Mouse (Mus musculus): ENCODE measurements around the gene Cdh12. TPM values are rescaled to one million over a fixed set of nuclear protein-coding genes. Genes with fewer than 3 reads are reported as not detected.
"Not testable (repeated sequence)": the region's sequence is repeated elsewhere in the genome, so short reads cannot be mapped to it uniquely, and the experiment has no call there.

The Cdh12 gene
- total RNA-seq, 2 experiments from 2014 or later, result 41.7 to 50.3 TPM

DNA sequence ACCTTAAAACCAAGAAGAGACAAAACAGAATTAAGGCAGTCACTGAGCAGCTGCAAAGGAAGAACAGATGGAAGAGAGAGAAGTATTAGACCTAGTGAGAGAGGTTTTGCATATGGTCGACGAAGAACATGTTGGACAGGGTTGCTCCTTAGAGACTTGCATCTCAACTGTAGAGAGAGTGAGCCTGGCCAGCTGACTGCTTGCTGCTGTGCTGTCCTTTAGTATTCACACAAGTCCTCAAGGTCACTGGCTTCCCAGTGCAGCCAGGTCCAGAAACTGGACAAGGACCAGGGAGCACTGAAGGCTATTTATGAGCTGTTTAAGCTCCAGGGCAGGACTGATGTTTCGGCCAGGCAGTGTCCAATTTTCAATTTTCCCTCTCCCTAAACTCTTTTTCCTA, 559.9 kb downstream of the Cdh12 start:
- intact Hi-C loops (cut with DNase I), result no loop called here
- no peak for DNase-seq (ENCODE audit: low spot score in 2 of 2)

DNA sequence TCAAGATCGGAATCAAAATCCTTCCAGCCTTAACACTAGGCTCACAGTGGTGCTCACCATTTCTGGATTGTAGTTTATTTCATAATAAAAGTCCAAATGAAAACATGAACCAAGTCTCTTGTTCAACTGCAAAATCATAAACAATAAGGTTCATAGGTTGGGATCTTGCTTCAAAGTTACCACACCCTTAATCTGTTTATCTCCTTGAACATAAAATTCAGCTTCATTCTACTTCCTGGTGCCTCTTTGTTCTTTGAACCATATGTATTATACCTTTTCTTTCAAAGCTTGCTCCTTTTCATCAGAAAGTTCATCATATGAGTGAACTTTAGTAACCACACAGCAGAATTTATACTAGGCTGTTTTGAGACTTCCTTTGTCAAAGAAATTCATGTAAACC, 614.6 kb downstream of the Cdh12 start:
- no peak for DNase-seq (ENCODE audit: low spot score in 2 of 2)
- intact Hi-C loops (cut with DNase I), result no loop called here

DNA sequence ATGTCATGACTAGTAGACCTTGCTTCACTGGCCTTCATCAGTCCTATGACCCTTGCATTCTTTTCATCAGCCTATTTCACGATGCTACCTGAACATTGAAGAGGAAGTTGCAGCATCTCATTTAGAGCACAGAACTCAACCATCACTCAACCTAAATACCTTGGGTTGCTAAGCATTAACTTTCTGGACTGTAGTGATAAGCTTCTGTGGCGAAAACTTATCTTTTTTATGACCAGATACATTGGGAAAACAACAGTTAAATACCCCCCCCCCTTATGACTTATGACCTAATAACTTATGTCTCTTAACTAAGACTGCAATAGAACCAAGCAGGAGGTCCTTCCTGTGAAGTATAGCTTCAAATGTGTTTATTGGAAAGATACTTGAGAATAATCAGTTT, 620.2 kb downstream of the Cdh12 start:
- intact Hi-C loops (cut with DNase I), result no loop called here
- no peak for DNase-seq (ENCODE audit: low spot score in 2 of 2)

DNA sequence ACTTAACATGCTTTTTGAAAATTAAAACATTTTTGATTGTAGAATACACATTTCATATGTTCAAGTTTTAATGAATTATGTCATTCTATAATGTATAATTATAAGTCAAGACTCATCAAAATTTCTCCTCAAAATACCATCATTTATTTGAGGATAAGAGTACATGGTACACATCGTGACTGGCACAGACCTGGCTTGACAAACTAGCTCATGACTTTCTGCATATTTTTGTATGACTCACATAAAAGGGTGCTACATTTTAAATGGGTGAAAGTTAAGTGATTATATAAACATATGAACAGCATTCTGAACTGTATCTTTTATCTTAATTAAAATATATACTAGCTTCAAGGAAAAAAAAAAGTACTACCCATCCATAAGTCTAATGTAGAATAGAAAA, 643.8 kb downstream of the Cdh12 start:
- intact Hi-C loops (cut with DNase I), result no loop called here
- DNase-seq (ENCODE audit: low spot score in 2 of 2), result peak in 1 of 2 experiments; percentile 44

DNA sequence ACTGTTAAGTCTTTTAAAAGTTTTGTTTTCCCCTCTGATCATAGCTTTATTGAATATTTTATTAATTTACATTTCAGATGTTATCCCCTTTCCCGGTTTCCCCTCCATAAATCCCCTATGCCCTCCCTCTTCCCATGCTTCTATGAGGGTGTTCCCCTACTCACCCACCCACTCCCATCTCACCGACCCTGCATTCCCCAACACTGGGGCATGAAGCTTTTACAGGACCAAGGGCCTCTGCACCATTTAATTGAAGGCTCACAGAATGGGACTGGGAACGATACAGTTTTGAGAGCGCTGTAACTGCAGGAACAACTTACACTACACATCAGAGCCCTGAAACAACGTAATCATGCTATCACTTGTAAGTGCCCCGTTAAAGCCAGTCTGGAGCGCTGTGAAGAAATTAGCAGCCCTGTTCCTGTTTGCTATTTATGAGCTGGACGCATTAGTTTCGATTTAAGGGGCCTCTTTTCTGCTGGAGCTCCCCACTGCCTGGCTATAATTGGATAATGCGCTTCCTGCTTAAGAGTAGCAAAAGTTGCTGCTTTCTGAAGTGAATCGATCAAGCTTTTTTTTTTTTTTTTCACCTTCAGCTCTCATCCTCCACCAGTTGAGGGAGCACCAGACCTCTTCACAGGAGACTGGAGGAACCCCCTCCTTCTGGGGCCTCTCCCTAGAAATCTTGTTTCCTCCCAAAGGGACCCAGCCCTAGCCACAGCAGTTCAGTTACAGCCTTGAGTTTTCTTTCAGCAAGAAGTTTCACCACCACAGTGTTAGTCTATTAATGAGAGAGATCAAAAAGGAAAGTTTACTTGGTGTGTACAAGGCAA, 660.2 kb downstream of the Cdh12 start:
- intact Hi-C loops (cut with DNase I), result loop anchor here (2.0 kb wide), 1 partner anchor 296 kb away; no protein-coding TSS in a partner anchor
- DNase-seq (ENCODE audit: low spot score in 2 of 2), result peak in 1 of 2 experiments; percentile 37

DNA sequence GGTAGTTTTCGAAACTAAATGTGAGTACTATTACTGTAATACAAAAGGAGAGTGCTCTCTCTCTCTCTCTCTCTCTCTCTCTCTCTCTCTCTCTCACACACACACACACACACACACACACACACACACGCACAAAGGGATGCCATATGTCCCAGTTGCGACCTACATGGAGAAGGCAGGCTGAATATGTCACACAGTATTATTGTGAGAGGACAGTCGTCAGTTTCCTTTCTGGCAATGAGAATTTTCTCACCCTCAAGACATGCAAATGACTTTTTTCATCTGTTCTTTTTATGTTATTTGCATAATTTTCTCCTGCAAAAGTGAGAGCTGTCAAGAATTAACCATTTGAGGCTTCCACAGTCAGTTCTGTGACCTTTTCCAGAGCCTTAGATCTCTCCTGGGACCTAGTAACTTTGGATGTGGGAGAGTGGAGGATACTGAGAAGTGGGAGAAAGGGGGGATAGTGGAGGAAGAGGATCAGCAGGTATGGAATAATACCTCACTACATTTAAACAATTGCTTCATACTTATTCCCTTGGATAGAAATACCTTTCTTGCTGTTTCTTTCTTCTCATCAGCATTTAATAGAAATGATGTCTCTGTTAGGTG, 660.9 kb downstream of the Cdh12 start:
- intact Hi-C loops (cut with DNase I), result loop anchor here (2.0 kb wide), 1 partner anchor 295 kb away; no protein-coding TSS in a partner anchor
- DNase-seq (ENCODE audit: low spot score in 2 of 2), result peak in 1 of 2 experiments; percentile 69

DNA sequence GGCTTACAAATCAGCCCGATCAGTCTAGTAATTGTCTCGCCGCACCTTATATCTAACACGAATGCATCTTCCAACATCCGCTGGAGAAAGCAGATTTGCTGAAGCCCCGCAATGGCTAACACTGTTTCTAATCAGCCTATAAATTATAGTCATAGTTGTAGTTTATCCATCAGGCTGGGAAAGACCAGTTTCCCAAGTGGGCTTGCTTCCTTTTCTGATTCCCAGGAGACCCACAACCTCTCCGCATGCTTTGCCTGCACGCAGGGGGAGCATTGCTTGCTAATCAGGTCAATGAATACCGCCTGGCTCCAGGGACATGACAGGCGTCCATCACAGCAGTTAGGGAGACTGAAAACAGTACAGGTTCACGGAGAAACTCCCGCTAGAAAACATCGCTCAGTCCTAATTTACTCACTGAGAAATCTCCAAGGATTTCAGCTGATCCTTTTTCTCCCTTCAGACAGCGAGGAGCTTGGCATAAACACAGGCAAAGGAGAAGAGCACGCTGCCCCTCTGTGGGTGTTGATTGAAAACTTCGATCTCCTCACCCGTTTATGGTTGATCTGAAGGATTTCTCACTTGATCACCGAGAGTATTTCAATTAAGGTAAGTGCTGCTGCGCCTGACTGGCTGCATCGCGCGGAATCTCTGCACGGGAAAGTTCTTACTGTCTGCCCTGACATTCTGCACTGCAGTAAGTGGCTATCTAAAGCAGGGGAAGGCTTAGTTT, 662.0 kb downstream of the Cdh12 start:
- peak; percentile 35 to 36 for DNase-seq (ENCODE audit: low spot score in 2 of 2)
- intact Hi-C loops (cut with DNase I), result no loop called here

DNA sequence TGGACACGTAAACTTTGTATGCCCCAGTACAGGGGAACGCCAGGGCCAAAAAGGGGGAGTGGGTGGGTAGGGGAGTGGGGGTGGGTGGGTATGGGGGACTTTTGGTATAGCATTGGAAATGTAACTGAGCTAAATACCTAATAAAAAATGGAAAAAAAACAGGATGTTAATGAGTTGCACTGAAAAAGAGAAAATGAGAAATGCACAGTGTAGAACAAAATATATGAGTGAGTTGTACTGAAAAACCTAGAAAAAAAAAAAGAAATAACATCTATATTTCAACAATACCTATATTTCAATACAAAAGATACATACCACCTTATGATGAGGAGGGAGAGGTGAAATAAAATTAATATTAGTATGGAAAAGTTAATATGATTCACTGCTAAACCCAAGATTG, 665.7 kb downstream of the Cdh12 start:
- intact Hi-C loops (cut with DNase I); DNase-seq (ENCODE audit: low spot score in 2 of 2): not testable (repeated sequence)

DNA sequence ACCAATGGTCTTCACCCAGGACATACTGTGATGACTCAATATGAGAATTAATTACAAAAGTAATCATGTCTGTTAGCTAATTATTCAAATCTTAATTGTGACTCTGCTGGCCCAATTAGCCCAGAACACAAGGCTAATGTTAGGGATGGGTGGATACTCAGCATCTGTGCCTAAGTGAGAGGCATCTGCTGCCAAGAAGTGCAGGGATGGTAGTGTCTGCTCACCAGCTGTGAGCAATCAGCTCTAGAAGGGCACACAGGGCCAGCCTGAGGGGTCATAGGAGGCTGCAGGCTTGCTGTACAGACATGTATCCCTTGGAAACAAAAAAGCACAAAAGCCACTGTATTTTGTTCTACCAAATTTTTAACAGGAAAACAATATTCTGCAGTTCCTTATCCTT, 681.6 kb downstream of the Cdh12 start:
- no peak for DNase-seq (ENCODE audit: low spot score in 2 of 2)
- intact Hi-C loops (cut with DNase I), result no loop called here

DNA sequence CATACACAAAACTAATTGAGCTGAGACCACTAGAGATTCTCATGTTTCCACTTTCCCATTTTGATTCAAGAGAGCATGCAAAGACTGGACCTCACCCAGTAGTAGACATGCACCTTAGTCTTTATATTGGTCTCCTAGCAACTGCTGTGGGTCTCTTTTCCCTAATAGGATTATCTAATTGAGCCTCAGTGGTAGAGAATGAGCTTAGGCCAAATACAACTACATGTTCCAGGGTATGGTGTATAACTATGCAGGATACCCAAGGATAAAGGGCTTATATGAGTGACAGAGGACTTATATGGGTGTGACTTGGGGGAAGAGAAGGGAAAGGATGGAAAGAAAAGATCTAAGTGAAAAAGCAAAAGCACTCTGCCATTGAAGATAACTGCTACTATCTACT, 683.9 kb downstream of the Cdh12 start:
- intact Hi-C loops (cut with DNase I), result no loop called here
- DNase-seq (ENCODE audit: low spot score in 2 of 2), result no peak

DNA sequence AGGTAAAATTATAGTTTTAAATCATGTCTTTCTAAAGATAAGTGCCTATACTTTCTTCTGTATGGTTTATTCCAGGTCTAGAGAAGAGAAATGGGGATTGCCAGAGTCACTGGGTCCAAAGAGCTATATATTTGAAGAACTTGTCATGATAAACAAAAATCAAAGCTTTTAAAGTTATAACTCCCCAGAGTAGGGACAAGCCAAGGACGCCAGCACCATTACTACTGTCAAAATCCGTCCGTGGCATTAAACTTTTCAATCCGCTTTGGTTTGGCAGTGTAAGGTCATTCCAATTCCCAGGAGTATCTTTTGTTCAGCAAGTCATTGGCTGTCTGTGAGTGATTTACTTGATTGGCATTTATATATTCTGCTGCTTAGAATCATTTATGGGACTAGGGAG, 697.8 kb downstream of the Cdh12 start:
- intact Hi-C loops (cut with DNase I), result no loop called here
- no peak for DNase-seq (ENCODE audit: low spot score in 2 of 2)

DNA sequence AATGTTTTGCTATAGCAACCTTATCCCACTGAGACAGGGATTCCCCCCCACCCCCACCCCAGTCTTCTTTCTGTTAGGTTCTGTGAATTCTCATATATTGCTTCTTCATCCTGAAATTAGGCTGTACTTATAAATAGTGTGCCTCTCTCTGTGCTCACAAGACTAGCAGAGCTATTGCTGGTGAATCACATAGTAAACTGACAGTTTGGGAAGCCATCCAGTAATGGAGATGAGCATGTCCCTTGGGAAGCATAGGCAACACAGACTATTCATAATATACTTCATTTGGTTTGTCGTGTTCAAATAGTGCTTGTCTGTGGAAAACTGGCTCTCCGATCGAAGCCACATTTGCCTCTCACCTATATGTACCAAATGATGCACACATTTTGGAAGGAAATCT, 704.5 kb downstream of the Cdh12 start:
- intact Hi-C loops (cut with DNase I), result no loop called here
- peak in 1 of 2 experiments; percentile 65 for DNase-seq (ENCODE audit: low spot score in 2 of 2)

DNA sequence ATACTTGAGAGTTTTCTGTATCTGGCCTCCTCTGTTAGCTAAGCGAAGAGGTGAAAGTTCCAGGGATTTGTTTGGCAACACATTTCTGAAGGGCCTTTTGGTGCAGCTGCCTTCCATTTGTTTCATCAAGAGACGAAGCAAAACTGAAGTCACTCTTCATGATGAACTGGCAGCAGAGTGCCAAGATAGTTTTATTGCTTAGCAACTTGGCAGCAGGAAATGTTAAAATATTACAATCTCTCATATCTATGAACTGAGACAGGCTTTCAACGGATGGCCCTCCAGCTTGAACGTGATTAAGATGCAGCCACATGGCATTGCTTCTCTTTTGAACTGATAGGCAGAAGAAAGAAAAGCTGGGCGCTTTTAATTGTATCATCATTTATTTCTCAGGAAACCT, 730.7 kb downstream of the Cdh12 start:
- intact Hi-C loops (cut with DNase I), result no loop called here
- peak in 1 of 2 experiments; percentile 33 for DNase-seq (ENCODE audit: low spot score in 2 of 2)

DNA sequence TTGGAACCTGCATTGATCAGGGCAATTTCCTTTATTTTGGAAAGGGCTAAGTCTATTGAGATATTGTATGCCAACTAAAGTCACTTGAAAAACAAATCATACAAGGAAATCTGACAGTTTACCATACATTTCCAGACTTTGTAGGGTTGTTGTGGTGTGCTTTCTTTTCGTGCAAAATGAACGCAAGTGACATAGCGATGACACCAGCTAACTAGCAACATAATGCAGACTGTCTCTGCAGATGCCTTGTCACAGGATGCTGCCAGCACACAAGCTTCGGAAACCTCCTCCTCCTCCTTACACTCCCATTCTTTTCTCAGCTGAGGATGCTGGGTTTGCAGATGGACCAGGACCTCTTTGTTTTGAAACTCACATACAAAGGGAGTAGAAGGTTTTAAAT, 731.1 kb downstream of the Cdh12 start:
- intact Hi-C loops (cut with DNase I), result no loop called here
- DNase-seq (ENCODE audit: low spot score in 2 of 2), result peak in 1 of 2 experiments; percentile 25

DNA sequence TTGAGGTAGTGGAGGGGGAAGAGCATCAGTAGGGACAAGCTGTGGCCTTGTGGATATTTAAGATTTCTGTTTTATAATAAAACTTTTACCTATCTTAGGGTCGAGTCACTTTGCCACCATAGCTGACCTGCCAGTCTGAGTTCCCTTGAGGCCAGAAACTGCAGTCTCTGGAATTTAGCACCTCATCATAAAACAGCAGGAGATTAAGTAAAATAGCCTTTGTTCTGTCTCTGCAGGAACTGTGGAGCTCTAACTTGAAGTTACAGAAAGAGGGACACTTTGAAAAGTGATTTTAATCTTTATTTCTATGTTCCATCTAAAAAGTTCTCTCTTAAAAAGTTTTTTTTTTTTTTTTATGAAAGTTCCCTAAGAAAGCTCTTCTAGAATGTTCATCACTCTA, 736.7 kb downstream of the Cdh12 start:
- DNase-seq (ENCODE audit: low spot score in 2 of 2), result no peak
- intact Hi-C loops (cut with DNase I), result no loop called here

DNA sequence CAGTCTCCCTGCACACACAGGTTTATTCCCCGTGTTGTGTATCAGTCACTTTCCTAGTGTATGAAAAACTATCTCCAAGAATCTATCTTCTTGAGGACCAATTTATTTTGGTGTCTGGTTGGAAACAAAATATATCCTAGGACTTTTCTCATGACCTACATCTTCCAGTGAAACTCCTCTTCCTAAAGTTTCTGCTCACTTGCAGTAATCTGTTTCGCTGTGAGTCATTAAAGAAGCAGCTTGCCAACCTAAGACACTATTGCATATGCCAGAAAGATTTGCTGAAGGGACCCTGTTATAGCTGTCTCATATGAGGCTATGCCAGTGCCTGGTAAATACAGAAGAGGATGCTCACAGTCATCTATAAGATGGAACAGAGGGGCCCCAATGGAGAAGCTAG, 761.0 kb downstream of the Cdh12 start:
- intact Hi-C loops (cut with DNase I), result not testable (repeated sequence)
- DNase-seq (ENCODE audit: low spot score in 2 of 2), result peak in 1 of 2 experiments; percentile 65

DNA sequence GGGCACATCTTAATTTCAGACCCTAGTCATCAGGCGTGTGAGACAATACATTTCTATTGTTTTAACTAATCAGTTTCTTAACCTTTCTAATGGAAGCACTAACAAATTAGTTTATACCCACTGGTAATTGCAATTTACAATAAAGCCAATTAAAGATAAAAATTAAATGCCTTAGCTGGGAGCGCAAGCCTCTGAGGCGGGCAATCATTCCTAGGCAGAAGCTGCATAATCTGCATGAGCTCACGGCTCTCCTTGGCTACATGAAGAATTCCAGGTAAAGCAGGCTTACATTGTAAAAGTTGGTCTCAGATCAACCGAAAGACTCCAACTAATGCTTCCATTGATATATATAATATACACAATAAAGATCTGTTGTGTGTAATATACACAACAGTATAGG, 773.9 kb downstream of the Cdh12 start:
- intact Hi-C loops (cut with DNase I), result no loop called here
- no peak for DNase-seq (ENCODE audit: low spot score in 2 of 2)

DNA sequence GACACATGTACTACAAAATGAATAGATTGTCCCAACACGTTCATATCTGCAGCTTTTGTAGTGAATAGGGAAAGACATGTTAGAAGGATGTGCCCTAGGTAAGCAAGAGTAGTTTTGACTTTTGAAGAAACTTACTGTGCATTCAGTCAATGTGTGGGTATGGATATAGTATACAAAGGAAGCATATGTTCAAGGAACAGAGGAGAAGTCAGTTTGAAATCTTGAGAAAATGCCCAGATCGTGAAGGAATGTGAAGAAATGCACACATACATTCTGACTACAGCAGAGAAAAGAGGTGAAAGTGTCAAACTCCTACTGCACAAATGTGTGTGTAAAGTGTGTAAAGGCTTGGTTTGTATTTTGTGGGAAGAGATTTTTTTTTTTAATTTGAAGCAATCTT, 812.3 kb downstream of the Cdh12 start:
- peak in 1 of 2 experiments; percentile 56 for DNase-seq (ENCODE audit: low spot score in 2 of 2)
- intact Hi-C loops (cut with DNase I), result no loop called here

DNA sequence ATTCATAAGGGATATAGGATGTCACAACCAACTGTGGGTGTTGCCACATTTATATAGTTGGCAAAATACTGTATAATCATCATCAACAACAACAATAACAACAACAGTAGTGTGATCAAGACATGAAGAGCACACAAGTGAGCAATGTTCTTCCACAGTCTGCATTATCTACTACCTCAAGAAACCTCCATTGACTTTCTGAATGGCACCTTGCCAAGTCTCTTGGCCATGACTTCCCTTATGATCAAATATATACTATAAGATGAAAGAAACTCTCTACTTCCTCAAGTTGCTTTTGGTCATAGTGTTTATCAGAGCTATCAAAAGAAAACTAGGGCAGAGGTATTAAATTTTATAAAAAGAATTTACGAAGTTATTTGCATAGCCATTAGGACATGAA, 820.8 kb downstream of the Cdh12 start:
- DNase-seq (ENCODE audit: low spot score in 2 of 2), result no peak
- intact Hi-C loops (cut with DNase I), result no loop called here

DNA sequence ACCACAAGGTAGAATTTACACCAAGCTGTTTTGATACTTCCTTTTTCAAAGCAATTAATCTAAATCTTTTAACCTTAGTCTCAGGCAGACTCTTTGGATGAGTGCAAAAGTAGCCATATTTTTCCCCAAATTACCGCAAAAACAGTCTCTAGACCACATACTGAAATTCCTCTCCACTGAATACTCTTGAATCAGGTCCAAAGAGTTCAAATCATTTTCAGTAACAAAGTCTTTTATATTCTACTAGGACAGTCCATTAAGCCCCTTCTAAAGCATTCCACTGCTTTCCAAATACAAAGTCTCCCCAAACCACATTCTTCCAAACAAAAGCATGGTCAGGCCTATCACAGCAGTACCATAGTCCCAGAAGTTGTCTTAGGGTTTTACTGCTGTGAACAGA, 848.0 kb downstream of the Cdh12 start:
- DNase-seq (ENCODE audit: low spot score in 2 of 2), result no peak
- intact Hi-C loops (cut with DNase I), result no loop called here
